Mouse (Mus musculus) neural tube, embryonic 12.5 days (tissue): ENCODE measurements around the gene Kcnh7. TPM values are rescaled to one million over a fixed set of nuclear protein-coding genes. Genes with fewer than 3 reads are reported as not detected.

ENCODE experiments used
- ATAC-seq: fragments of 200-750 bp; cut with Nextera tagmentation; 2 replicates; pipeline ENCODE4 v1.8.0; 2017; ENCODE audit warnings: low read depth, mild to moderate bottlenecking, moderate TSS enrichment, moderate library complexity; ENCODE audit not compliant: low FRiP score
- H3K27ac ChIP-seq: fragments of 300-500 bp; sonication (generic); 2 replicates; pipeline ENCODE4 v1.5.1; 2016
- H3K27me3 ChIP-seq: fragments of 300-500 bp; sonication (generic); replicated peaks from 2 replicates; pipeline ENCODE4 v1.6.1; 2016; ENCODE audit warnings: mild to moderate bottlenecking
- H3K36me3 ChIP-seq: fragments of 300-500 bp; sonication (generic); 2 replicates; pipeline ENCODE4 v1.6.1; 2016; ENCODE audit warnings: mild to moderate bottlenecking
- H3K4me1 ChIP-seq: fragments of 300-500 bp; sonication (generic); 2 replicates; pipeline ENCODE4 v1.6.1; 2016
- H3K4me2 ChIP-seq: fragments of 300-500 bp; sonication (generic); replicated peaks from 2 replicates; pipeline ENCODE4 v1.6.1; 2016; ENCODE audit warnings: mild to moderate bottlenecking
- H3K4me3 ChIP-seq: fragments of 300-500 bp; sonication (generic); 2 replicates; pipeline ENCODE4 v1.5.1; 2016
- H3K9ac ChIP-seq: fragments of 300-500 bp; sonication (generic); 2 replicates; pipeline ENCODE4 v1.6.1; 2016; ENCODE audit warnings: mild to moderate bottlenecking
- H3K9me3 ChIP-seq: fragments of 300-500 bp; sonication (generic); 2 replicates; pipeline ENCODE4 v1.6.1; 2016; ENCODE audit warnings: mild to moderate bottlenecking
- WGBS: fragments of 180-500 bp; shearing (Covaris S2); methylation state at CpG from one replicate; pipeline ENCODE4 v1.1.7; 2016; 5-methylcytosine and 5-hydroxymethylcytosine counted together
- polyA plus RNA-seq: library from polyadenylated mRNA; unstranded; fragments of >200 nt; fragmentation: Nextera tagmentation; extraction: Ambion mirVana; gene quantifications from 2 replicates; pipeline ENCODE4 v1.2.1, GENCODE M21; 2016

Kcnh7 gene
- polyA plus RNA-seq, 1 experiment from 2014 or later, result 3.9 TPM

DNA sequence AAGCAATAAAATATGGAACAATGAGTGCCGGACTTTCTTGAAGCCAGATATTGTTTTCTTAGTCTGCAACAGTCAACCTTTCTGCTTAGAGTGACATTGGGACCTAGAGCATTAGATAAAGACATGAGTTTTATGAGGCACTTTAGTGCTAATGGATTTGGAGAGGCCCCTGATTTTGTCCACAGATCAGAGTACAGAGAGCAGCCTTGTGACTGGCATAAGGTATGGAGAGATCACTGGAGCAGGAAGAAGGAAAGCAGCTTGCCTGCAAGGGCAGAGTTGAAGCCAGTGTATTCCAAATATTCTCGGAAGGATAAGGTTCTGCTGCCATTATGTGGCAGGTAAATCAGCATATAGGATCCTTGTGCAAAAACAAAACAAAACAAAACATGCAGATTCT is 93.6 kb downstream of the Kcnh7 start:
- Histone ChIP-seq H3K4me2 (no peak overlapping the region), H3K27me3 (no peaks in the 10 kb centered on the region), H3K9ac (no peak overlapping the region), H3K27ac (no peak overlapping the region), H3K9me3 (no peaks in the 10 kb centered on the region), H3K4me3 (no peak overlapping the region), H3K36me3 (no peaks in the 10 kb centered on the region), H3K4me1 (no peaks in the 10 kb centered on the region)
- WGBS, result 85% methylated on average over 2 of the region's 2 CpGs
- ATAC-seq, result no peak

DNA sequence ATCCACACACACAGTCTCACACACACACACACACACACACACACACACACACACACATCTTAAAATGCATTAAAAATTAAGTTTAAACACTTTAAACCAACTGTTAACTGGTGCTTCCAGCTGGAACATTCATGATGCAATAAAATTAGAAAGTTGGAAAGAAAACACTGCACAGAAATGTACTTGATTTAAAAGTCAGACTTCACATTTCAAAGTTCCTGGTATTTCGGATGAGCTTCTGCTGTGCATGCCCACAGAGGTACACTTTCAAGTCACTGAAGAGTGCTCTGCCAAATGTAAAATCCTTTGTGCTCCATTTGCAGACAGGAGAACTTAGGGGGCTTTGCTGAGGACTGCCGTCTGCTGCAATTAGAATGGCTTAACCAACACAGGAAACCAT is 125.7 kb downstream of the Kcnh7 start:
- no peak overlapping the region for H3K9ac ChIP-seq
- no peaks in the 10 kb centered on the region for H3K36me3 ChIP-seq
- 83% methylated on average over 2 of the region's 2 CpGs for WGBS
- ATAC-seq, result no peak
- no peaks in the 10 kb centered on the region for H3K9me3 ChIP-seq
- H3K27ac ChIP-seq, result no peak overlapping the region
- no peaks in the 10 kb centered on the region for H3K4me1 ChIP-seq
- no peak overlapping the region for H3K4me3 ChIP-seq
- no peaks in the 10 kb centered on the region for H3K27me3 ChIP-seq
- H3K4me2 ChIP-seq, result no peak overlapping the region

DNA sequence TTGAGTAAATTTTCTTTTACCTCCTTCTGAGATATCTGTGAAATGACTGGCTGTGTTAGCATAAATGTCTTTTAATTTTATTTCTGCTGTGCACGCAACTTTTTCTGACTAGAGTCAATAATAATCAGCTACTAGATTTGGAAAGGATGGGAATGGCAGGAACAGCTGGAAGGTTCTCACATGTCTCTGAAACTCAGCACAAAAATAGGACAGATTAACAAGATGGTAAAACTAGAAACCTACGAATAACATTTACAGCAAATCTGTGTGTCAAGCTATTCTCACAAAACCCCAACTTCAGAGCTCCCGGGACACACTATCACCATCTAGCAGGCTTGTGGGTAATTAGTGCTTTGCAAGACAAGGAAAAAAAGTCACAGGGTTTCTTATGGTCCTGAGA is 134.2 kb downstream of the Kcnh7 start:
- Histone ChIP-seq H3K4me2 (no peak overlapping the region), H3K9ac (no peak overlapping the region), H3K36me3 (no peaks in the 10 kb centered on the region), H3K4me1 (no peaks in the 10 kb centered on the region), H3K4me3 (no peak overlapping the region), H3K9me3 (no peaks in the 10 kb centered on the region), H3K27me3 (no peaks in the 10 kb centered on the region), H3K27ac (no peak overlapping the region)
- WGBS, result 95% methylated on average over 3 of the region's 3 CpGs
- no peak for ATAC-seq

DNA sequence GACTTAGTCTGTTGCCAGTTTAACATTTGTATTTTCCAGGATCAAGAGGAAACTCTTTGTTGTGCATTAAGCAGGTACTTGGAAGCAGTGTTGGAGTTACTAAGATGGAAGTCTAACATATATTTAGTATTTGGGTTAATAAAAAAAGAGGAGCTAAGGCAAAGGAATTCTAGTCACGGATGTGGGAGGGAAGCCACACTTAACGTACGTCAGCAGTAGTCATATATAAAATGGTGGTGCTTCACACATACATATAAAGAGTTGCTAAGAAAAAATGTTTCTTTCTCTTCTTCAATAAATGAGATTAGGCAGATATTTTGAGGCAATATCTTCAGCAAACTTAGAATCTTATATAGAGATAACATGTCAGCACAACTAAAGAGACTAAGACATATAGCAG is 144.4 kb downstream of the Kcnh7 start:
- H3K9me3 ChIP-seq, result no peaks in the 10 kb centered on the region

DNA sequence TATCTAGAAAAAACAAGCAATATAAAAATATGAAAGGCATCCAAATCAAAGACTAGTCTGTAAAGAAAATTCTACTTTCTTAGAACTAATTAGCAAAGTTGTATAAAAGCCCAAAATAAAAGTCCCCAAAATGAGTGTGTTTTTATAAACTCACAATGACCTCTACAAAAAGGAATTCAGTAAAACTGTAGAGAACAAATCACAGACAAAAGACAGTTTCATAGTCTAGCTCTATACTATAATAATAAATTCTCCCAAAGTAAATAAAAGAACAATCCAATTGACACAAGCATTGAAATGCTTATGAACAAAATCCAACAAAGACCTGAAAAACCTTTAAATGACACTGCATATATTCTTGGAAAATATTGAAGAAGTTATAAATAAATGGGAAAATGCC is 169.2 kb downstream of the Kcnh7 start:
- H3K4me3 ChIP-seq, result no peak overlapping the region
- H3K27ac ChIP-seq, result no peak overlapping the region
- H3K27me3 ChIP-seq, result no peaks in the 10 kb centered on the region
- H3K9ac ChIP-seq, result no peak overlapping the region
- no peaks in the 10 kb centered on the region for H3K9me3 ChIP-seq
- H3K4me1 ChIP-seq, result no peaks in the 10 kb centered on the region
- no peak overlapping the region for H3K4me2 ChIP-seq
- no peaks in the 10 kb centered on the region for H3K36me3 ChIP-seq
- no peak for ATAC-seq

More for the DNA sequence above, 144.4 kb downstream of the Kcnh7 start:
- H3K4me1 ChIP-seq, result no peaks in the 10 kb centered on the region
- no peaks in the 10 kb centered on the region for H3K36me3 ChIP-seq
- no peak overlapping the region for H3K27ac ChIP-seq
- 95% methylated on average over 3 of the region's 3 CpGs for WGBS
- no peaks in the 10 kb centered on the region for H3K27me3 ChIP-seq
- no peak overlapping the region for H3K4me2 ChIP-seq
- no peak overlapping the region for H3K4me3 ChIP-seq
- no peak overlapping the region for H3K9ac ChIP-seq
- ATAC-seq, result no peak

DNA sequence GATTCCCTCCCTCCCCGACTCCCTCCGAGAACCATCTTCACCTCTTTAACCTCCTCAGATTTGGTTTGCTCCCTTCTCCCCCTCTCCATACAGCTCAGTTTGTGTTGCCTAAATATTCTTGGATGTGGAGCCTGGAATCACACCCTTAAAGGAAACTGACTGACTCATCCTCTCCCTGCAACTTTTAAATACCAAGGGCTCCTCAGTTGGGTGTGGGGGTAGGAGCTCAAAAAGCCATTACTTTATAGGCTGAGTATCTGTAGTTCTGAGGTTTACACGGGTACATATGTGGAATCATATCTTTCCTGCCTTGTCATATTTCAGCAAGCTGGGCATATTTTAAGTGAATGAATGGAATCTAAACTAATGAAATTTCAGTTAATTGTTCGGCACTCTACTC is 174.9 kb downstream of the Kcnh7 start:
- H3K9me3 ChIP-seq, result no peaks in the 10 kb centered on the region
- H3K36me3 ChIP-seq, result no peaks in the 10 kb centered on the region
- 89% methylated on average over 4 of the region's 4 CpGs for whole genome bisulfite sequencing
- no peaks in the 10 kb centered on the region for H3K27me3 ChIP-seq
- no peak overlapping the region for H3K4me2 ChIP-seq
- no peak overlapping the region for H3K4me3 ChIP-seq
- no peak overlapping the region for H3K9ac ChIP-seq
- ATAC-seq, result no peak
- H3K27ac ChIP-seq, result no peak overlapping the region
- H3K4me1 ChIP-seq, result no peaks in the 10 kb centered on the region

DNA sequence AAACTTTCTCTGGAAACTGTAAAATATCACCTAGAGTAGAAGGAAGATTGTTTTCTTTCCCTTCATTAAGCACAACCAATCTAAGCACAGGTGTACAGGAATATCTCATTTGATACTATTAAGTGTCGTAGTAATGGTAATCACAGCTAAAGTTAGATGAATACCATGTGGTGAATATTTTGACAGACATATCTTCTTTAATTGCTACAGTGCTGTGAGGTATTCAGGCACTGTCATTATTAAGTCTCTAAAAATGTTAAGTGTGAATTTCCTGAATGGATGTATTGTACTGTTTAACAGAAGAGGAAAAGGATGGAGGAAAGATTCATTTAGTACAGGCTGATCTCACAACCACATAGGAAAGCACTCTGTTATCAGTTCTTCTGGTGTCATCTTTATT is 181.3 kb downstream of the Kcnh7 start:
- 92% methylated on average over 1 of the region's 1 CpGs for WGBS
- no peaks in the 10 kb centered on the region for H3K9me3 ChIP-seq
- no peak overlapping the region for H3K27ac ChIP-seq
- no peak overlapping the region for H3K4me3 ChIP-seq
- H3K27me3 ChIP-seq, result no peaks in the 10 kb centered on the region
- no peak overlapping the region for H3K4me2 ChIP-seq
- H3K4me1 ChIP-seq, result no peaks in the 10 kb centered on the region
- no peak overlapping the region for H3K9ac ChIP-seq
- no peak for ATAC-seq
- H3K36me3 ChIP-seq, result no peaks in the 10 kb centered on the region

DNA sequence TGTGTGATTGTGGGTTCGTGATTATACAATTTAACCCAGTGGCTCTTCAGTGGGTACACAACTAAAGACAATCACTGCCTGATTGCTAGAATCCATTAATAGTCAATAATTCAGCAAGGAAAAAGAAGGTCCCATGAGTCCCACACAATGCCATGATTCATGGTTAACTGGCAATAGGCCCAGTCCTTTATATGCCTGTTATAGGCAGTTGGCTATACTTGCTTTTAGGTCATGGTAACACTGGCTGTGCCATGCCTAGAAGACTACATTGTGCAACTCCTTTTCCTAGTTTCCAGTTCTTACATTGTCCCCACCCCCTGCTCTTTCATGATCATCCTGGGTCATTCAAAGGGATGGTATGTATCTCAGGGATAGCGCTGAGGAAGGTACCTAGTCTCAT is 186.4 kb downstream of the Kcnh7 start:
- 76% methylated on average over 2 of the region's 2 CpGs for WGBS
- no peaks in the 10 kb centered on the region for H3K4me1 ChIP-seq
- peak; percentile 37; the same call in 1 of the 2 replicates for ATAC-seq
- H3K4me3 ChIP-seq, result no peak overlapping the region
- no peaks in the 10 kb centered on the region for H3K36me3 ChIP-seq
- no peaks in the 10 kb centered on the region for H3K9me3 ChIP-seq
- no peak overlapping the region for H3K4me2 ChIP-seq
- H3K27me3 ChIP-seq, result no peaks in the 10 kb centered on the region
- no peak overlapping the region for H3K9ac ChIP-seq
- no peak overlapping the region for H3K27ac ChIP-seq

DNA sequence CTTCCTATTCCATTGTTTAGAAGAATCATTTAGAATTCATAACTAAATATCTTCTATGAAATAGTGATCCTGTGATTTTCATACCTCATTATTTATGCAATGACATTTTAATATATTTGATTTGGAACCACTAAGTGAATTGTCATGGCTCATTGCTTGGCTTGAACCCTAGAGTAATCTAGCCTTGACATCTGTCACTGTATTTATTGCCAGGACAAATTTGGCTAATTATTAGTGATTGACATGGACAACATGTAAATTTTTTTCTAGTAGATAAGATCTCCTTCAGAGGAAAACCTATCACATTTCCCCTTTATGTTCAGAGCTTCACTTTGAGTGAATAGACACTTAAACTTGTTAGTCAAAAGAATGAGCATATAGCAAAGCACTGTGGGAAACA is 195.5 kb downstream of the Kcnh7 start:
- no peaks in the 10 kb centered on the region for H3K9me3 ChIP-seq
- ATAC-seq, result no peak
- H3K9ac ChIP-seq, result no peak overlapping the region
- no peaks in the 10 kb centered on the region for H3K36me3 ChIP-seq
- no peak overlapping the region for H3K4me2 ChIP-seq
- no peak overlapping the region for H3K4me3 ChIP-seq
- H3K27me3 ChIP-seq, result no peaks in the 10 kb centered on the region
- no peaks in the 10 kb centered on the region for H3K4me1 ChIP-seq
- H3K27ac ChIP-seq, result no peak overlapping the region

DNA sequence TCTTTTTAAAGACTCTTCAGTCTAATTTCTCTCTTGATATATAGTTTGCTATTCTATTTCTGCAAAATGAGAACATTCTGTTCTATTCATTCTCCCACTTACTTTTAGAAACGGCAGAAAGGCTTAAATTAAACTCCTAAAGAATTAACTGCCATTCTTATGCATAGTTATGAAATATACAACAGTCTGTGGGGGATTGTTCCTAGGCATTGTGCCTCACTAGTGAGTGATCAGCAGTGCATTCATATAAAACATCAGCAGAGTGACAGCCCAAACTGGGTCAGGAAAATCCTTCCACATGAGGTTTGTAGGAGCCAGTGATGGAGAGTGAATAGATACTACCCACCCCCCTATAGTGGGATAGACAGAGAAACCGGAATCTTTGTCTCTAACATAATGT is 200.2 kb downstream of the Kcnh7 start:
- no peak overlapping the region for H3K4me3 ChIP-seq
- no peak overlapping the region for H3K27ac ChIP-seq
- no peaks in the 10 kb centered on the region for H3K4me1 ChIP-seq
- no peaks in the 10 kb centered on the region for H3K36me3 ChIP-seq
- no peaks in the 10 kb centered on the region for H3K9me3 ChIP-seq
- 70% methylated on average over 2 of the region's 2 CpGs for WGBS
- ATAC-seq, result no peak
- no peak overlapping the region for H3K9ac ChIP-seq
- H3K27me3 ChIP-seq, result no peaks in the 10 kb centered on the region
- no peak overlapping the region for H3K4me2 ChIP-seq

DNA sequence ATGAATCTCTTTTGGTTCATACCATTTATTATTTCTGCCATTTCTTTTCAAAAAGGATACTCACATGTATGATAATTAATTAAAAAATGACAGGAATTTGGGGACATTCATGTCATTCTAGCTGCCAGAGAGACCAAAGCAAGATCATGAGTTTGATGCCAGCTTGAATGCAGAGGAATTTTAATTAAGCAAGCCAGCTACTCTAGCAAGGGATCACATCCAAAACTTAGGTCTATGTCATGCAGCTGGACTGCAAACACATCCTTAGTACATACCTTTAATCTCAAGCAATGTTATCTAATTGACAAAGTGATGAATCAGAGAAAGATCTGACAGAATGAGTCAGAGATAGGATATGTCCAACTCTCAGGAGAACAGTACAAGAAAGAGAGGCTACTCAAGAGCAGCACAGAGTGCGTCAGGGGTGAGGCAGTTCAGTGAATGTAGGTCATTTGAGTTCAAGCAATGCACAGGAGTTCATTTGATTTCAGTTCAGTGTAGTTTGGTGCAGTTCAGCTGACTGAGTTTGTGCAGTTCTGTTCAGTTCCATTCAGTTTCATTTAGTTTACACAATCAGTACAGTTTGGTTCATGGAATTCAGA is 248.7 kb downstream of the Kcnh7 start:
- Histone ChIP-seq H3K9ac (no peak overlapping the region), H3K4me2 (no peak overlapping the region), H3K4me3 (no peak overlapping the region), H3K36me3 (no peaks in the 10 kb centered on the region), H3K27me3 (no peaks in the 10 kb centered on the region), H3K4me1 (no peaks in the 10 kb centered on the region), H3K9me3 (no peaks in the 10 kb centered on the region), H3K27ac (no peak overlapping the region)
- WGBS, result 73% methylated on average over 1 of the region's 1 CpGs
- no peak for ATAC-seq

DNA sequence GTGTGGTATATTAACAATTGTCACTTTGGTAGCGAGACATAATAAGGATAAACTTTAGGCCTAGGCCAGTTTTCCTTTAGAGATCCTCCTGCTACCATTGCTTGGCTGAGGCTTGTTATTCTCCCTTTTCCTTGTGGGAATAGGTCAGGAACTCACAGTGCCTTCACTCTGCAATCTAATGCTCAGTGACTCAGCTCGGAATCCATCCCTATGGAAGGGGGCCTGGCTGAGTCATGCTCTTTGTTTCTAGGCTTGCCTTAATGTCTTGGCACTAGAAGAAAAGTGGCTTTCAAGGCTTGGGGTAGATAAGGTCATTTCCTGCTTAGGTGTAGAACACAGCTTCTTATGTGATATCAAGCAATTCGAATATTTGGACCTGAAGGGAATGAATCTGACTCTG is 255.6 kb downstream of the Kcnh7 start:
- no peak overlapping the region for H3K27ac ChIP-seq
- 81% methylated on average over 3 of the region's 3 CpGs for WGBS
- no peak for ATAC-seq

DNA sequence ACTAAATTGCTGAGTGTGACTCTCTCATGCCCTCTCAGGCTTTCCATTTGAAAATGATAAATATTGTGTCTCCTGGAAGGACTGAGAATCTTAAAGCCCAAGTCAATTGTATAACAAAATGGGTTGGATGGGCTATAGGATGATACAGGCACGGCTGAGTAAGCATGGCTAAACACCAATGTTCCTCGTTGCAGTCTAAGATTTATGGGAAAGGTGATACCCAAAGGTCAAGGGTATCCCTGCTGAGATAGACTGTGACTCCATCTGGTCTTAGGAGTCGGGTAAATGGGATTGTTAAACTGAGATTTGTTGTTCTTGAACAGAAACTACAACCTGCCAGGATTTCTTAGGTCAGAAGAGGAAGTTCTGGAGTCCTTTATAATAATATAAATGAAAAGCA is 256.0 kb downstream of the Kcnh7 start:
- WGBS, result 27% methylated on average over 3 of the region's 3 CpGs
- Histone ChIP-seq H3K27ac (no peak overlapping the region), H3K4me3 (no peak overlapping the region), H3K9ac (no peak overlapping the region), H3K36me3 (no peaks in the 10 kb centered on the region), H3K27me3 (no peaks in the 10 kb centered on the region), H3K4me1 (no peaks in the 10 kb centered on the region), H3K4me2 (no peak overlapping the region), H3K9me3 (no peaks in the 10 kb centered on the region)
- ATAC-seq, result no peak

More for the DNA sequence above, 255.6 kb downstream of the Kcnh7 start:
- H3K4me2 ChIP-seq, result no peak overlapping the region
- no peaks in the 10 kb centered on the region for H3K36me3 ChIP-seq
- H3K4me3 ChIP-seq, result no peak overlapping the region
- no peaks in the 10 kb centered on the region for H3K9me3 ChIP-seq
- H3K27me3 ChIP-seq, result no peaks in the 10 kb centered on the region
- H3K9ac ChIP-seq, result no peak overlapping the region
- H3K4me1 ChIP-seq, result no peaks in the 10 kb centered on the region
